In the genomic region with DNA sequence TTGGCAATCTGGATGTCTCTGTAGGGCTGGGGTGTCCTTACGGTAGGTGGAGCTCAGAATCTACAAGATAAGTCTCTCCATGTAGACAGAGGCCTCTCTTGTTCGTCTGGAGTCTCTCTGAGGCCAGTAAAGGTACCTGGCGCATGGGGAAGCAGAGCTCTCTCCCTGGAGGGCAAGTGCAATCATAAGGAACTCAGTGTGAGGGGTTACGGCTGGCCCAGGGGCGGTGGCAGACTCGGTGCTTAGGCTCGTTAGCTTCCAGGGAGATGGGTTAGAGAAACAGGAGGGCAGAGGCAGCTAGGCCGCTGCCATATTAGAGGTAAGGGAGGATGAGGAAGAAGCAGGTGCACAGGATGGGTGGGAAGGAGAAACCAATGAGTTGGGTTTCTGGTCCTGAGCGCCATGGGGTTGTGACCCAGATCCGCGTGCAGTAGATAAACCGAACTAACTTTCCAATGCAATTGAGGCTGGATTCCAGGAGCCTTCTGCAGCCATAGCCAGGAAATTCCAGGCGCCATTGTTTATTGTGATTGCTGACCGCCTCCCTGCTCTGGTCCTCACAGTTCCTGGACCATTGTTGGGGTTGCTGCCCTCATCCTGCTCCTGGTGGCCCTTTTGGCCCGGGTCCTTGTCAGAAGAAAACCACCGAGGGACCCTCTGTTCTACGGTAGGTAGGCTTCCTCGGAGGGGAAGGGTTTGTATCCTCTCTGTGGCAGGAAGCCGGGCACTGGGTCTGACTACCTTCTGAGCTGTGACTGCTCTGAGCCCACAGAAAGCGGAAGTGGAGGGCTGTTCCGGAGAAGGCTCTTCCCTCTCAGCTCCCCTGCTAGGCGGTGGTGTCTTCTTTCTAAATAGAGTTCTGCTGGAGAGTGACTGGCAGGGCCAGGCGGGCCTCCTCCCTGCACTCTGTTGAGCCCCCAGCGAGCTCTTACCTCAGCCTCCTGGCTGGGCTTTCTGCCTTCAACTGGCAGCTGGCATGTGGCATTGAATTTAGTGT, we compare ENCODE assay signal across 9 mouse cellular contexts. TPM values are rescaled to one million over a fixed set of nuclear protein-coding genes. Genes with fewer than 3 reads are reported as not detected.
DNase-seq lines count a peak whose midpoint lies in the region; ATAC-seq lines count a peak whose summit lies in the region.
"Had no signal": no experiment of that assay in that cellular context is flagged by ENCODE, and none has a peak within 500 bp of the region (broad histone marks: within the 10 kb centered on the region; RNA-seq: fewer than 3 reads in every experiment).

No protein-coding gene starts in this region.

- H3K9me3 ChIP-seq in kidney, embryonic 16.5 days (ENCODE audit: low read length), result no peaks in the 10 kb centered on the region
- H3K9me3 ChIP-seq in embryonic facial prominence, embryonic 15.5 days (replicated peaks), result no peaks in the 10 kb centered on the region
- H3K9me3 ChIP-seq in neural tube, embryonic 15.5 days (replicated peaks), result no peaks in the 10 kb centered on the region
- H3K9me3 ChIP-seq in hindbrain, embryonic 16.5 days (ENCODE audit: control insufficient read depth, low read length), result no peaks in the 10 kb centered on the region

- WGBS in kidney, embryonic 16.5 days, result 70% methylated on average over 24 of the region's 24 CpGs
- 70% methylated on average over 24 of the region's 24 CpGs for WGBS in embryonic facial prominence, embryonic 15.5 days
- 74% methylated on average over 24 of the region's 24 CpGs for WGBS in neural tube, embryonic 15.5 days
- WGBS in hindbrain, embryonic 16.5 days, result 72% methylated on average over 24 of the region's 24 CpGs

- H3K4me1 ChIP-seq in kidney, embryonic 16.5 days (ENCODE audit: insufficient read depth, low read length), result peaks cover 17% of the 10 kb centered on the region
- peaks cover 20% of the 10 kb centered on the region for H3K4me1 ChIP-seq in embryonic facial prominence, embryonic 15.5 days
- peaks cover 29% of the 10 kb centered on the region for H3K4me1 ChIP-seq in neural tube, embryonic 15.5 days
- H3K4me1 ChIP-seq in hindbrain, embryonic 16.5 days (ENCODE audit: control insufficient read depth, insufficient read depth, low read depth, low read length), result peaks cover 14% of the 10 kb centered on the region

- no peak overlapping the region for H3K4me2 ChIP-seq in kidney, embryonic 16.5 days (replicated peaks; ENCODE audit: low read depth, low read length)
- no peak overlapping the region for H3K4me2 ChIP-seq in embryonic facial prominence, embryonic 15.5 days (replicated peaks)
- H3K4me2 ChIP-seq in neural tube, embryonic 15.5 days, result no peak overlapping the region
- H3K4me2 ChIP-seq in hindbrain, embryonic 16.5 days (ENCODE audit: low read length), result no peak overlapping the region

- no peaks in the 10 kb centered on the region for H3K36me3 ChIP-seq in kidney, embryonic 16.5 days (ENCODE audit: insufficient read depth, low read length)
- no peaks in the 10 kb centered on the region for H3K36me3 ChIP-seq in embryonic facial prominence, embryonic 15.5 days
- no peaks in the 10 kb centered on the region for H3K36me3 ChIP-seq in neural tube, embryonic 15.5 days
- no peaks in the 10 kb centered on the region for H3K36me3 ChIP-seq in hindbrain, embryonic 16.5 days (ENCODE audit: control insufficient read depth, insufficient read depth, low read length)

- no peak for DNase-seq in kidney, adult 9 months
- DNase-seq in kidney, postnatal 10 days, result peak; percentile 55
- DNase-seq in left cerebral cortex, adult 8-10 months (ENCODE audit: low spot score in 2 of 2), result no peak

- no peak overlapping the region for H3K4me3 ChIP-seq in kidney, embryonic 16.5 days (ENCODE audit: low read length)
- H3K4me3 ChIP-seq in embryonic facial prominence, embryonic 15.5 days (replicated peaks), result no peak overlapping the region
- H3K4me3 ChIP-seq in neural tube, embryonic 15.5 days (replicated peaks), result no peak overlapping the region
- no peak overlapping the region for H3K4me3 ChIP-seq in hindbrain, embryonic 16.5 days (ENCODE audit: low read length)

- H3K9ac ChIP-seq in kidney, embryonic 16.5 days (replicated peaks; ENCODE audit: low read length), result no peak overlapping the region
- no peak overlapping the region for H3K9ac ChIP-seq in embryonic facial prominence, embryonic 15.5 days
- H3K9ac ChIP-seq in neural tube, embryonic 15.5 days (replicated peaks), result no peak overlapping the region
- no peak overlapping the region for H3K9ac ChIP-seq in hindbrain, embryonic 16.5 days (ENCODE audit: low read depth, low read length)

- H3K27me3 ChIP-seq in kidney, embryonic 16.5 days (ENCODE audit: insufficient read depth, low read length), result peaks cover 9% of the 10 kb centered on the region; the same call in 1 of the 2 replicates
- H3K27me3 ChIP-seq in embryonic facial prominence, embryonic 15.5 days, result peaks cover 37% of the 10 kb centered on the region
- H3K27me3 ChIP-seq in neural tube, embryonic 15.5 days (replicated peaks), result peaks cover 7% of the 10 kb centered on the region
- no peaks in the 10 kb centered on the region; the same call in 1 of the 2 replicates for H3K27me3 ChIP-seq in hindbrain, embryonic 16.5 days (replicated peaks; ENCODE audit: control insufficient read depth, insufficient read depth, low read length)

- no peak for ATAC-seq in kidney, embryonic 16.5 days (ENCODE audit: low FRiP score, low TSS enrichment)
- ATAC-seq in embryonic facial prominence, embryonic 15.5 days (ENCODE audit: insufficient number of reproducible peaks, low FRiP score, low TSS enrichment, low read depth), result peak; percentile 41; the same call in 1 of the 2 replicates
- peak; percentile 48 for ATAC-seq in megakaryocyte, adult 5-6 weeks (ENCODE audit: poor library complexity, severe bottlenecking)
- ATAC-seq in neural tube, embryonic 15.5 days (ENCODE audit: low FRiP score), result no peak
- ATAC-seq in hindbrain, embryonic 16.5 days, result no peak

- H3K27ac ChIP-seq in kidney, embryonic 16.5 days (ENCODE audit: low read length), result peak overlapping the region; percentile 20; the same call in 1 of the 2 replicates
- H3K27ac ChIP-seq in embryonic facial prominence, embryonic 15.5 days (replicated peaks), result peak overlapping the region; percentile 39; the same call in 1 of the 2 replicates
- no peak overlapping the region for H3K27ac ChIP-seq in neural tube, embryonic 15.5 days (replicated peaks)
- no peak overlapping the region for H3K27ac ChIP-seq in hindbrain, embryonic 16.5 days (ENCODE audit: low read depth, low read length)

RNA-seq across cellular contexts. Expression of a gene that starts 4.1 kb away (rescaled TPM):
- polyA plus RNA-seq in kidney, embryonic 16.5 days (2015; fragmentation: Nextera tagmentation; extraction: Ambion mirVana), result 13.2 and 14.3 TPM in 2 replicates
- polyA plus RNA-seq in embryonic facial prominence, embryonic 15.5 days (2015; fragmentation: Nextera tagmentation; extraction: Ambion mirVana), result 22.1 and 25.1 TPM in 2 replicates
- 228 and 275 TPM in 2 replicates for total RNA-seq in megakaryocyte, adult 5-6 weeks (2015)
- total RNA-seq in megakaryocyte, adult 5-6 weeks (2017), result 275 and 308 TPM in 2 replicates
- 10 to 100 TPM; 22.3 to 28.4 (median 27.6) TPM for total RNA-seq in left cerebral cortex, adult 8-10 months (2022)
- 15.1 and 25.6 TPM in 2 replicates for polyA plus RNA-seq in neural tube, embryonic 15.5 days (2015; fragmentation: Nextera tagmentation; extraction: Ambion mirVana)
- polyA plus RNA-seq in hindbrain, embryonic 16.5 days (2015; fragmentation: Nextera tagmentation; extraction: Ambion mirVana), result 9.0 and 13.0 TPM in 2 replicates

RNA-seq across cellular contexts. Expression of a gene that starts 7.3 kb away (rescaled TPM):
- polyA plus RNA-seq in kidney, embryonic 16.5 days (2015; fragmentation: Nextera tagmentation; extraction: Ambion mirVana), result not detected in 2 replicates
- not detected in 2 replicates for polyA plus RNA-seq in embryonic facial prominence, embryonic 15.5 days (2015; fragmentation: Nextera tagmentation; extraction: Ambion mirVana)
- not detected in 2 replicates for total RNA-seq in megakaryocyte, adult 5-6 weeks (2015)
- total RNA-seq in megakaryocyte, adult 5-6 weeks (2017), result not detected in 2 replicates
- total RNA-seq in left cerebral cortex, adult 8-10 months (2022), result not detected
- polyA plus RNA-seq in neural tube, embryonic 15.5 days (2015; fragmentation: Nextera tagmentation; extraction: Ambion mirVana), result not detected in 2 replicates
- polyA plus RNA-seq in hindbrain, embryonic 16.5 days (2015; fragmentation: Nextera tagmentation; extraction: Ambion mirVana), result not detected in 2 replicates
- total RNA-seq: layer of hippocampus, postnatal 25 days had no signal

RNA-seq across cellular contexts. Expression of a gene that starts 33.7 kb away (rescaled TPM):
- 52.1 and 62.1 TPM in 2 replicates for polyA plus RNA-seq in kidney, embryonic 16.5 days (2015; fragmentation: Nextera tagmentation; extraction: Ambion mirVana)
- 60.7 and 64.9 TPM in 2 replicates for polyA plus RNA-seq in embryonic facial prominence, embryonic 15.5 days (2015; fragmentation: Nextera tagmentation; extraction: Ambion mirVana)
- 49.7 and 59.4 TPM in 2 replicates for total RNA-seq in megakaryocyte, adult 5-6 weeks (2015)
- total RNA-seq in megakaryocyte, adult 5-6 weeks (2017), result 110 and 111 TPM in 2 replicates
- 100 to 1,000 TPM; 102 to 123 (median 113) TPM for total RNA-seq in left cerebral cortex, adult 8-10 months (2022)
- polyA plus RNA-seq in neural tube, embryonic 15.5 days (2015; fragmentation: Nextera tagmentation; extraction: Ambion mirVana), result 93.1 and 96.6 TPM in 2 replicates
- polyA plus RNA-seq in hindbrain, embryonic 16.5 days (2015; fragmentation: Nextera tagmentation; extraction: Ambion mirVana), result 80.6 and 91.0 TPM in 2 replicates

Comparison
In these comparisons a context has a peak if more than half of its experiments do, and no peak if none do; other contexts are left out.
1. ATAC-seq: peak in embryonic facial prominence, embryonic 15.5 days (single experiment) and megakaryocyte, adult 5-6 weeks (single experiment); none in kidney, embryonic 16.5 days (single experiment), neural tube, embryonic 15.5 days (single experiment) and hindbrain, embryonic 16.5 days (single experiment).
2. H3K27ac ChIP-seq: peak in kidney, embryonic 16.5 days (single experiment) and embryonic facial prominence, embryonic 15.5 days (single experiment); none in neural tube, embryonic 15.5 days (single experiment) and hindbrain, embryonic 16.5 days (single experiment).